Mouse (Mus musculus): Measurements from ENCODE around the gene Hat1. TPM values are rescaled to one million over a fixed set of nuclear protein-coding genes. Genes with fewer than 3 reads are reported as not detected.

Gene Hat1
- total RNA-seq, 4 experiments from 2014 or later, result 24.9 to 30.8 (median 28.0) TPM

GRCm38 (mm10) chr2:71376433-71376906 is 12.3 kb upstream of the Hat1 start:
- DNase-seq (ENCODE audit: low spot score), result no peak

DNA sequence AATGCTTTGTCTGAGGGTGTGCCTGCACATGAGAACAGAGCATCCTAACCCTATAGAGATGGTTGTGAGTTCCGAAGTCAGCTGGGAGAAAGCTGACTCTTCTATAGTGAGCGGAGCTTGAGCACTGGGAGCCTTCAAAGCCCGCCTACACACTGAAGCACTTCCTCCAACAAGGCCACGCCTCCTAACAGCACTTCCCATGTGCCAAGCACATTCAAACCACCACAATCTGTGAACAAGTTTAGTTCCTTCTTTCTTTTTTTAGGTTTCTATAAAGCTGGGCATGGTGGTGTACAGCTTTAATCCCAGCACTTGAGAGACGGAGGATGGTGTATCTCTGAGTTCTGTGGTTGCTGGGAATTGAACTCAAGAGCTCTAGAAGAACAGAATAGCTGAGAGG is 11.3 kb upstream of the Hat1 start:
- no peak for DNase-seq (ENCODE audit: low spot score)

- no peak for DNase-seq (ENCODE audit: low spot score)
Measured at GRCm38 (mm10) chr2:71381962-71382361, 6.8 kb upstream of the Hat1 start.

- DNase-seq (ENCODE audit: low spot score), result no peak
Measured at GRCm38 (mm10) chr2:71383890-71384289, 4.9 kb upstream of the Hat1 start.

DNA sequence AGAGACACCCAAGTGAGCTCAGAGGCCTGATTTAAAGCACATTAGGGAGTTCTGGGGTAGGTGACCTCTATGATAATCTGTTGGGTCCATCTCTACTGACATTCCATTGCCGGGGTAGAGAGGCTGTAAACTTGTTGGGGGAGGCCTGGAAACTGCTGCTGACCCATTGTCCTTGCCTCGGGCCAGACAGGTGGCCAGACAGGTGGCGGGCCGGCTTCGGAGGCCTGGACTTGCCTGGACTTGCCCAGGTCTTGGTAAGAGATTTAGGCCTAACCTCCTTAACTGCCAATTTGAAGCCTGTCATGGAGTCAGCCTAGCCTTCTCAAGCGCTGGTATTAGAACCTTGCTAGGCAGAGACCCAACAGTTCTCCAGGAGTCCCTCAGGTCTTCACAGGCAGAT is 992 bp upstream of the Hat1 start:
- DNase-seq (ENCODE audit: low spot score), result no peak

DNA sequence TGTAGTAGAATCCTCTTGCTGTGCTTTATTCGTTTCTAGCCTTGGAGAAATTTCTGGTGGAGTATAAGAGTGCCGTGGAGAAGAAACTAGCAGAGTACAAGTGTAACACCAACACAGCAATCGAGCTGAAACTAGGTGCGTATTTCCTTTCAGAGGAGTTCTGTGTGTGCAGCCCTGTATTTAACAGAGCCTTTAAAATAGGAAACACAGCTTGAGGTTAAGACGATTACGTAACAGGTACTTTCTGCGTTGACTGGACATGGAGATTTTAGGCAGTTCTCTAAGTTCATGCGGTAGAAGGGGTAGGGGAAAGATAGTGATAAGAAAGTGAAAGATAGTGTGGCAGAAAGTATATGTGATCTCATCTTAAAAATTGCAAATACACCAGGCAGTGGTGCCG is 1.1 kb downstream of the Hat1 start:
- no peak for DNase-seq (ENCODE audit: low spot score)

DNA sequence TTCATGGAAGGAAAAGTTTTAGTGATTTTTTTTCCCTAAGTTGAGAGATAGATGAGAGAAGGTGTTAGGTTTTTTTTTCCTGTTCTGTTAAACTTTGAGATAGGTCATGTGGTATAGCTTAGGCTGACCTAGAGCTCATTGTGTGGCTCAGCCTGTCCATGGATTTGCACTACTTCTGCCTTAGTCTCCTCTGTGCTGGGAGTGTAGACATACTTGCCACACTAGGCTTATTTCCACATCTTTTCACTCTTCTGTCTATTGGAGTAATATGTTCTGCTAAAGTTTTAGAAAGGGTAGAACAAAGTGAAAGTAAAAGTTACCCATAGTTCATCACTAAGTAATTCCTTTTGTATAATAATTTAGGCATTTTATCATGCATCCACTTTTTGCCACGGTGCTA is 16.9 kb downstream of the Hat1 start:
- DNase-seq (ENCODE audit: low spot score), result no peak

DNA sequence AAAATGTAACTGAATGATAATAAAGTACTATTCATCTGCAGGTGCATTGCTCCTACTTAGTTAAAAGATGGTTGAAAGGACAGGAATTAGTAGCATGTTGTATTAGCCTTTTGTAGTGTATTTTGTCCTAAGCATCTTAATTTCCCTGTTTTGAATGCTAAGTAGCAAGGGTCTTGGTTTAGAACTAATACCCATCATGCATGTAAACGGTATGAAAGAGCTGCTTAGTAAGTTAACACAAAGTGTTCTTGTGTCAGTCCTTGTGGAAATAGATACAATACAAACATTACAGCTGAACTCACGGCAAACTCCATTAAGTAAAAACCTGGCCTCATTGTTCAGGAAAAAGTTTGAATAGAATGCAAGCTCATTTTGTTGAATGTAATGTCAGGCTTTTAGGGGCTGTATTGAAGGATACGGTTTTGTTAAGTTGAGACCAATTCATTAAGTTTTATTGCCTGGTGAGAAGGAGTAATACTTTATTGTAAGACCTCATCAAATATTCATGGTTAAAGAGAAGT is 30.1 kb downstream of the Hat1 start:
- no peak for DNase-seq (ENCODE audit: low spot score)

GRCm38 (mm10) chr2:71419408-71419807 is 30.6 kb downstream of the Hat1 start:
- no peak for DNase-seq (ENCODE audit: low spot score)

DNA sequence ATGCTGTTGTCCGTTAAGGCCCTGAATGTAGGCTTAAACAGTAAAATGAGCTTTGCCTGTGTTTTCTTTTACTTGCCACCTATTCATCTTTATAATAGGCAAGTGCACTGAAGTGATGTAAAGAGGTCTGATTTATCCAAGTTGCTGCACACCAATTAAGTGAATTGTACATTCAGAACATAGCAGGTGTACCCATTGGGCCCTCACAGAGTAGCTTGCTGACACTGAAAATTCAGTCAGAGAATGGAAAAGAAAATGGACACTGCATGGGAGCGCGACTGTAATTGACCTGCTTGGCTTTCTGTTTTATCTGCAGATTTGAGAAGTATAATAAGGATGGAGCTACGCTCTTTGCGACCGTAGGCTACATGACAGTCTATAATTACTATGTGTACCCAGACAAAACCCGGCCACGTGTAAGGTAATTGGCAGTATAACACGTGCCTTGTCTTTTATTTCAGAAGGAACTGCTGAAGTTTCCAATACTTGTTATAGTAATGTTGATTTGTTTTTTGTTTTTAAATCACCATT is 32.2 kb downstream of the Hat1 start:
- DNase-seq (ENCODE audit: low spot score), result no peak

GRCm38 (mm10) chr2:71424545-71424944 is 35.8 kb downstream of the Hat1 start:
- DNase-seq (ENCODE audit: low spot score), result peak; percentile 11

DNA sequence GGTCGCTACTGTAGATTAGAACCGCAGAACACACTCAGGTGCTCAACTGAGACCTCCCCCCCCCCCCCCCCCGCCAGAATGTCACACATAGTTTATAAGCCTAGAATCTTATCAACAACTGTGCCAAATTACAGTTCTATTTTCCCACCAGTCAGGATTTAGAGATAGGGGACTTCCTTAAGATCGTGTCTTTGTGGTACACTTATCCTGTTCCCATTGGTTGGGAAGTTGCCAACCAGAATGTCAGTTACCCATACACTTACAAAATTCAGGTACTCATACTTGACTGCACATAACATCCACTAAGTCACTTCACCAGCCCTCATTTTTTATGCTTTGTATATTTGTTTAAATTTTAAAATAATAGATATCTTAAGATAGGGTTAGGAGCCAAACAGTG is 46.7 kb downstream of the Hat1 start:
- no peak for DNase-seq (ENCODE audit: low spot score)

DNA sequence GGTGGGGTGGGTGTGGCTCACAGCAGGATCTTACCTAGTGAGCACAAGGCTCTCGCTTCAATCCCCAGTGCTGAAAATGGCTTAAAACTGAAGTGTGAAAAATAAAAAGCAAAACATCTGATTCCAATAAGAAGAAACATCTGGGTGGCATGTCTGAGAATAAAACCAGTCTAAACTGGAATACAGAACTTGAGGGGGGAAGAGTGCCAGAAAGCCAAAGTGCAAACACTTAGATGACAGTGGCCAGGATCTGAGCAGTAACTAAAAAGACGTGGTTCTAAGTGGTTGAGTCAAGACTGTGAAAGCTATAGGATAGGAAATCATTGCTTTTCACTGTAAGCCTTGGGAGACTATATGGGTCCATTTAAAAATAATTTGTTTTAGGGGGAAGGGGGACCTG is 54.6 kb downstream of the Hat1 start:
- no peak for DNase-seq (ENCODE audit: low spot score)

DNA sequence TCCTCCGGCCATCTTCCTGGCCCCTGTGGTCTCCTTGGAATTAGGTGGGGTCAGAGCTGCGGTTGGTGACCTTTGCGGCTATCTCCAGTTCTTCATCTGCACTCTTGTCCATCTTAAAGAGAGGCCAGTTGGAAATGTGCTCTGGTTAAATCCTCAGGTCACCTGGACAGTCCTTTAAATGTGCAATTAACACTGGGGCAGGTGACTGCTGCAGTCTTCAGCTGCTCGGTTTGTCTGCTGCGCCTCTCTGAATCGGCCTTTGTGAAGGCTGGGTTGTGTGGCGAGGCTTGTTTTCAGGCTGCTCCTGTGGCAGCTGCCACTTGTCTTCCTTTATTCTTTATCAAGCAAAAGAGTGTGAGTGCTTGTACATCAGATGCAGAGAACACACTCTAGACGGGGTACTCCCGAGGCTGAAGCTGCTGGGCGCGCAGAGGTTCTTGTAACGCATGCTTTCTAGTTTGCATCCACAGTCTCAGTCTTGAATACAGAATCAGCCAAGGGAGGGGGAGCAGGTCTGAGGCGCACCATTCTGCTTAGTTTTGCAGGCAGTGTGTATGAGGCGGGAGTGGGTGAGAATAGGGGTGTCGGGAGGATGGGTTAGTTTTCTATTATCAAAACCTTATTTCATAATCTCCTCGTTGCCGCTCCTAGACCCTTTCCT is 56.9 kb downstream of the Hat1 start:
- DNase-seq (ENCODE audit: low spot score), result no peak

GRCm38 (mm10) chr2:71449604-71450003 is 60.8 kb downstream of the Hat1 start:
- no peak for DNase-seq (ENCODE audit: low spot score)

GRCm38 (mm10) chr2:71451761-71452160 is 63.0 kb downstream of the Hat1 start:
- no peak for DNase-seq (ENCODE audit: low spot score)

- DNase-seq (ENCODE audit: low spot score), result peak; percentile 92
Measured at GRCm38 (mm10) chr2:71453161-71453916, 64.6 kb downstream of the Hat1 start, which contains the start of gene Metap1d. TSS of gene Metap1d (plus strand) at chr2:71453276.

DNA sequence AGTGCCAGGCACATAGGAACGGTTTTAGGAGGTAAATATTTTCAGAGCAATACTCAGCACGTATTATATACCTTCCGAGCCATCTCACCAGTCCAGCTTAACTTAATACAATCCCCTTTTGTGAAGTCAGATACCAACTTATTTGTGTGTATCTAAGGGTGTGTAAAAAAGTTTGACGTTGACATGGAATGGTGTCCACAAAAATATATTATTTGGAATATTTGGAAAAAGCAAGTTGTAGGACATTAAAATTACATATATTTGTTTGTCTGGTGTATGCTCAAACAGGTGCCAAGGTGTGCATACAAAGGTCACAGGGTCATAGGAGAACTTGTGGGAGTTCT is 65.1 kb downstream of the Hat1 start:
- no peak for DNase-seq (ENCODE audit: low spot score)

GRCm38 (mm10) chr2:71458624-71459023 is 69.9 kb downstream of the Hat1 start:
- DNase-seq (ENCODE audit: low spot score), result no peak

- no peak for DNase-seq (ENCODE audit: low spot score)
Measured at GRCm38 (mm10) chr2:71459659-71460058, 70.9 kb downstream of the Hat1 start.

GRCm38 (mm10) chr2:71461139-71461538 is 72.4 kb downstream of the Hat1 start:
- no peak for DNase-seq (ENCODE audit: low spot score)

DNA sequence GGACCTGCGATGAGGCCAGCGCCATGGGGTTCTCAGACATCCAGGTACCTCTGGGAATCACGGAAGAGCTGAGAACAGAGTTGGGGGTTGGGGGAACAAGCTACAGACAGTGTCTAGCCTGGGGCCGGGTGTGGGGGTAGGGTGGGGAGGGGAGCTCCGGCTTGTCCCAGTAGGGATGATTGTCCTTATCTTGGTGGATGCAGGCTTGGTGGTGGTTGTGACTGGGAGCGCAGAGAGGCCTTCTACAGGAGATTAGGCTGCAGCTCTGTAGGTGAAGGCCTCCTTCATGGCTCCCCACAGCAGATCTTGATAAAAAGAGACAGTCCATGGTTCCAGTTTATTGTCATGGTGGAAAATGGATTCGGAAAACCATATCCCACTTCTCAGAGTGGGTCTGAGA is 72.8 kb downstream of the Hat1 start:
- DNase-seq (ENCODE audit: low spot score), result no peak

DNA sequence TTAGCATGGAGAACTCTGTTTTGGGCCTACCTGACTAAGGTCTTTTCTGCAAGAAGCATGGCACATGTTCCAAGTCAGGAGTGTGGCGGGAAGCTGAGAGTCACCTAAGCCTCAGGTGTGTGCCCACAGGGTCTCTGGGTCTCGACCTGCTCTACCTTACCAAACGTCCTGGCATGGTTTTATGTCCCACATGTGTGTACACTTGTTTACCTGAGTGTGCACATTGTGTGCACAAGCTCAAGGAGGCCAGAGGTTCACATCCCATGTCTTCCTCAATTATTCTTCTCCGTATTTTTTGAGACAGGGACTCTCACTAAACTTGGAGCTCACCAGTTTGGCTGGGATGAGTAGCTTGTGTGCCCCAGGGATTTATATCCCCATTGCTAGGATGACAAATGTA is 73.3 kb downstream of the Hat1 start:
- DNase-seq (ENCODE audit: low spot score), result no peak

All from heart, adult 8-10 months (tissue).